Mouse (Mus musculus) ES-Bruce4 (cell line): ENCODE data around the gene Ggta1.

Source experiments
- CTCF ChIP-seq: IDR thresholded peaks from one replicate; pipeline ENCODE4 v1.8.1; 2011; ENCODE audit warnings: low read depth, low read length
- EP300 ChIP-seq: IDR thresholded peaks from 2 replicates; pipeline ENCODE4 v1.6.1; 2011; ENCODE audit warnings: low read depth, low read length; ENCODE audit not compliant: insufficient read depth
- POLR2A ChIP-seq: IDR thresholded peaks from one replicate; pipeline ENCODE4 v1.8.1; 2011; ENCODE audit warnings: low read length; ENCODE audit not compliant: insufficient read depth

- no peak for TF ChIP-seq POLR2A
- no peak for TF ChIP-seq EP300
- no peak for TF ChIP-seq CTCF
Observed at GRCm38 (mm10) chr2:35398184-35398828, 64.7 kb downstream of the Ggta1 start.
